Mouse (Mus musculus): ENCODE data around the gene Fbxw11.

DNA sequence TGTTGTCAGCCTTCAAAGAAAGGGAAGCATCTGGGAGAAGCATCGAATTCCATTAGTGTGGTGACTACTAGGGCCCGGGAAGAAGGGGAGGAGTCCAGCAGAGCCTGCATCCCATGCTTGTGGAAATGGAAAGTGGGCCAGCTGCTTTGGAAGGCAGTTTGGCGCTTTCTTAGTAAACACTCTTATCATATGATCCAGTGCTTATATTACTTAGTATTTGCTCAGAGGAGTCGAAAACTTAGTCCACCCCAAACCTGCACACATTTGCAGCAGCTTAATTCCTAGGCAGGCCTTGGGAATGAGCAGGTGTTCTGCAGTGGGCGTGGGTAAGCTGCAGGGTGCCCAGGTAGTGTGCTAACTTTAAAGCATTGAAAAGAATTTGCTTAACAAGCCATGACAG, 89.9 kb downstream of the Fbxw11 start:
- no peak for TF ChIP-seq MAX (IDR thresholded peaks at IDR 0.05; ENCODE audit: low read depth)
- TF ChIP-seq POLR2AphosphoS2 (IDR thresholded peaks at IDR 0.05; ENCODE audit: insufficient read length, low read depth): no peak
- TF ChIP-seq MYOG (IDR thresholded peaks at IDR 0.05; ENCODE audit: control insufficient read depth in 1 of 3, insufficient read depth in 1 of 3, insufficient read length in 2 of 3, low read depth in 2 of 3): no peak
- no peak for TF ChIP-seq POLR2A (IDR thresholded peaks at IDR 0.05; ENCODE audit: insufficient read length, low read depth)
- no peak for TF ChIP-seq TCF12 (IDR thresholded peaks at IDR 0.05; ENCODE audit: insufficient read depth, poor library complexity, severe bottlenecking)
- no peak for TF ChIP-seq USF1 (IDR thresholded peaks at IDR 0.05; ENCODE audit: low read depth)
- TF ChIP-seq E2F4 (IDR thresholded peaks at IDR 0.05; ENCODE audit: insufficient read depth): no peak
- TF ChIP-seq TCF3 (IDR thresholded peaks at IDR 0.05; ENCODE audit: insufficient read length, low read depth): no peak
